ENCODE assay signal across 25 mouse cellular contexts in the genomic region with DNA sequence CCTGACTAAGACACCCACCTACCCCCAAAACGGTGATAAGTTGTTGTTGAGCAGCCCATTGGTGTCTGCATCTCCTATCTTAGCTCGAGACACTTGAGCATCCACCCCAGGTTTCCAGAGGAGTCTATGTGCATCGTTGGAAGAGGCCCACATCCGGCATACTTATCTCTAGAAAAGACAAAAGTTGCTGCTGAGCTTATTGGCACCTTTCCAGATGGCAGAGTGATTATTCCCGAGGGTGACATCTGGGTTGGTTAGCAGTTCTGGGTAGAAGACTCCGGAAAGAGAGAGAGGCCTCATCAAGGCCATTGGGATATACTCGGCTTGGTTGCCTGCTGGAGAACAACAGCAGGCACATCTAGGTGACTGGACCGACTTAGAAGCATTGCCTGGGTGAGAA.
DNase-seq lines count a peak whose midpoint lies in the region; ATAC-seq and TF ChIP-seq lines count a peak whose summit lies in the region.
"Had no signal": no experiment of that assay in that cellular context is flagged by ENCODE, and none has a peak within 500 bp of the region (broad histone marks: within the 10 kb centered on the region; RNA-seq: fewer than 3 reads in every experiment).

No protein-coding gene starts in this region.

- no peaks in the 10 kb centered on the region for H3K27me3 ChIP-seq in heart, embryonic 12.5 days (replicated peaks)
- H3K27me3 ChIP-seq in kidney, embryonic 15.5 days, result no peaks in the 10 kb centered on the region
- H3K27me3 ChIP-seq: CH12.LX; forebrain, embryonic 13.5 days; heart, embryonic 15.5 days; hindbrain, embryonic 12.5 days; limb, embryonic 13.5 days; liver, embryonic 12.5 days; midbrain, embryonic 15.5 days; neural tube, embryonic 12.5 days had no signal

- no peak for ATAC-seq in heart, embryonic 12.5 days (ENCODE audit: insufficient number of reproducible peaks, low FRiP score)
- no peak for ATAC-seq in kidney, embryonic 15.5 days (replicated peaks; ENCODE audit: low FRiP score)
- ATAC-seq: forebrain, embryonic 13.5 days; intestine, postnatal 0 days; liver, embryonic 12.5 days; midbrain, embryonic 15.5 days had no signal

- H3K36me3 ChIP-seq in heart, embryonic 12.5 days, result no peaks in the 10 kb centered on the region
- no peaks in the 10 kb centered on the region for H3K36me3 ChIP-seq in kidney, embryonic 15.5 days
- H3K36me3 ChIP-seq: G1E; heart, embryonic 15.5 days; hindbrain, embryonic 12.5 days; limb, embryonic 13.5 days; liver, embryonic 12.5 days; midbrain, embryonic 15.5 days; neural tube, embryonic 12.5 days had no signal

- 53% methylated on average over 8 of the region's 8 CpGs for WGBS in heart, embryonic 12.5 days
- 71% methylated on average over 8 of the region's 8 CpGs for WGBS in kidney, embryonic 15.5 days

- no peak overlapping the region for H3K4me3 ChIP-seq in heart, embryonic 12.5 days
- H3K4me3 ChIP-seq in kidney, embryonic 15.5 days (replicated peaks), result no peak overlapping the region
- no peak overlapping the region for H3K4me3 ChIP-seq in left cerebral cortex, adult 2 months
- H3K4me3 ChIP-seq: forebrain, embryonic 13.5 days; gastrocnemius, adult 2 months; heart, embryonic 15.5 days; hindbrain, embryonic 12.5 days; limb, embryonic 13.5 days; liver, embryonic 12.5 days; midbrain, embryonic 15.5 days; neural tube, embryonic 12.5 days had no signal

- TF ChIP-seq CTCF in left cerebral cortex, adult 2 months (IDR thresholded peaks at IDR 0.05), result no peak

- intact Hi-C loops in left cerebral cortex, adult 2 months (cut with DNase I), result no loop called here

- no peak overlapping the region for H3K9ac ChIP-seq in heart, embryonic 12.5 days
- H3K9ac ChIP-seq in kidney, embryonic 15.5 days, result no peak overlapping the region
- H3K9ac ChIP-seq: forebrain, embryonic 13.5 days; heart, embryonic 15.5 days; hindbrain, embryonic 12.5 days; limb, embryonic 13.5 days; liver, embryonic 12.5 days; midbrain, embryonic 15.5 days; neural tube, embryonic 12.5 days had no signal

- H3K27ac ChIP-seq in heart, embryonic 12.5 days (ENCODE audit: poor library complexity, severe bottlenecking), result no peak overlapping the region
- H3K27ac ChIP-seq in kidney, embryonic 15.5 days, result no peak overlapping the region
- no peak overlapping the region for H3K27ac ChIP-seq in left cerebral cortex, adult 2 months
- H3K27ac ChIP-seq: forebrain, embryonic 13.5 days; gastrocnemius, adult 2 months; heart, embryonic 15.5 days; hindbrain, embryonic 12.5 days; limb, embryonic 13.5 days; liver, embryonic 12.5 days; macrophage; midbrain, embryonic 15.5 days; neural tube, embryonic 12.5 days had no signal

- H3K4me2 ChIP-seq in heart, embryonic 12.5 days, result no peak overlapping the region
- H3K4me2 ChIP-seq in kidney, embryonic 15.5 days, result no peak overlapping the region
- H3K4me2 ChIP-seq: forebrain, embryonic 13.5 days; heart, embryonic 15.5 days; hindbrain, embryonic 12.5 days; limb, embryonic 13.5 days; liver, embryonic 12.5 days; midbrain, embryonic 15.5 days; neural tube, embryonic 12.5 days had no signal

- no peaks in the 10 kb centered on the region for H3K9me3 ChIP-seq in heart, embryonic 12.5 days (replicated peaks)
- H3K9me3 ChIP-seq in kidney, embryonic 15.5 days (replicated peaks), result no peaks in the 10 kb centered on the region
- H3K9me3 ChIP-seq: forebrain, embryonic 13.5 days; G1E; heart, embryonic 15.5 days; hindbrain, embryonic 12.5 days; limb, embryonic 13.5 days; liver, embryonic 12.5 days; midbrain, embryonic 15.5 days; neural tube, embryonic 12.5 days had no signal

- peak; percentile 47 for DNase-seq in heart, adult 8-10 months (ENCODE audit: low spot score)
- DNase-seq in kidney, adult 9 months, result peak; percentile 63
- DNase-seq in heart, postnatal 4 days, result peak; percentile 44
- DNase-seq in kidney, postnatal 25 days, result peak; percentile 59 to 60
- DNase-seq in left cerebral cortex, adult 2 months (ENCODE audit: extremely low spot score in 1 of 2, low spot score in 2 of 2), result no peak
- DNase-seq: adrenal gland, postnatal 10 days; B cell, adult 2 months; cerebellum, adult 9-10 months; gastrocnemius, adult 2 months; lung, adult 2 months; right cerebral cortex, postnatal 4 days; thymus, postnatal 14 days had no signal

- peaks cover 48% of the 10 kb centered on the region for H3K4me1 ChIP-seq in heart, embryonic 12.5 days (replicated peaks)
- no peaks in the 10 kb centered on the region for H3K4me1 ChIP-seq in kidney, embryonic 15.5 days
- H3K4me1 ChIP-seq: liver, embryonic 12.5 days had no signal

Comparison
In these comparisons a context has a peak if more than half of its experiments do, and no peak if none do; other contexts are left out.
1. DNase-seq: peak in heart, adult 8-10 months (single experiment), kidney, adult 9 months (single experiment), heart, postnatal 4 days (single experiment) and kidney, postnatal 25 days (2 of 2); none in left cerebral cortex, adult 2 months (0 of 2).